Mouse (Mus musculus): Measurements from ENCODE around the gene Dis3l.
"Not testable (repeated sequence)": the region's sequence is repeated elsewhere in the genome, so short reads cannot be mapped to it uniquely, and the experiment has no call there.

Dis3l gene

GRCm38 (mm10) chr9:64316986-64317385 is 24.1 kb downstream of the Dis3l start:
- DNase-seq (ENCODE audit: low read depth), result no peak

- no peak for DNase-seq (ENCODE audit: low read depth)
These were observed 26.4 kb downstream of the Dis3l start for GRCm38 (mm10) chr9:64314696-64315095.

DNA sequence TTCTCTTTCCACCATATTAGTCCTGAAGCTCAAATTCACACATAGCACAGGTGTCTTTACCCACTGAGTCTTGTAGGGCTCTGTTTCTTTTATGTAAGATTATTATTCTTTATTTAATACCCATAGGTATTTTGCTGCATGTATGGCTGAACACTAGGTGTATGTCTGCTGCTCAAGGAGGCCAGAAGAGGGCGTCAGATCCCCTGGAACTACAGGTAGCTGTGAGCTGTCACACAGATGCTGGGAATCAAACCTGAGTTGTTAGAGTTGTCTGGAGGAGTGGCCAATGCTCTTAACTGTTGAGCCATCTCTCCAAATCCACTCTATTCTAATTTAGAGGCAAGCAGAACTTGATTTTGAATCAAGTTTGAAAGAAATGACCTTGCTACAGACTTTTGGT is 29.0 kb downstream of the Dis3l start:
- DNase-seq (ENCODE audit: low read depth), result peak; percentile 3

DNA sequence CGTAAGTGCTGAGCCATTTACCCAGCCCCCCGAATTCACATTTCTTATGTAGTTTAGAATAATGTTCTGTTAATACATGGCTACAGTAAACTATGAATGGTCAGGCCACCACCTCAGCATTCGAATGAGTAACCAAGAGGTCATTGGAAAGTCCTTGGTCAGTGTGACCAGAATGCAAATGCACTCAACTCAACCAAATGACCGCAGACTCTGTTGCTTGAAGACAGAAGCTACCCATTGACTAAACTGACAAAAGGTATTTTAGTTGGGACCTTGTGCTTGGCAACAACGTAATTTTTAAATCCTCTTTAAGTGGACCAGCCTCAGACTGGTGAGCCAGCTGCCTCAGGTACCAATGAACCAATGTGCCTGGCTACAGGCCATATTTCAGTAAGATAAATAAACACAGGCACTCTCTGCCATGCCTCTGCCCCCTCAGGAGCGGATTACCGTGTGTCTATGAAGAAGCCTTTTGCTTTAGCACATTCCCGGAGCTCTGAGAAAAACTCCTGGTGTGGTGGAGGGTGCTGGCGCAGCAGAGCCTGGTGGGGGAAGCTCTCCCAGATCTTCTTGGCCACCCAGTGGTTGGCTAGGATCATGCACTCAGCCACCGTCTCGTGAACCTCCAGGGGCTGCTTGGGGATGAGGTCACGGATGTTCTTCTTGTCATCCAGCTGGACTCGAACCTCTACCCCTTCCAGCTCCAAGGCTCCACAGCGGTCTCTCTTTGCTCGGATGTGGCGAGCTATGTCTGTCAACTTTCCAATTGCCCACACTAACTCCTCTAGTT is 29.9 kb downstream of the Dis3l start:
- peak; percentile 9 for DNase-seq (ENCODE audit: low read depth)

- DNase-seq (ENCODE audit: low read depth), result no peak
These were observed 34.4 kb downstream of the Dis3l start for GRCm38 (mm10) chr9:64306476-64307312.

GRCm38 (mm10) chr9:64303086-64303485 is 38.0 kb downstream of the Dis3l start:
- not testable (repeated sequence) for DNase-seq (ENCODE audit: low read depth)

DNA sequence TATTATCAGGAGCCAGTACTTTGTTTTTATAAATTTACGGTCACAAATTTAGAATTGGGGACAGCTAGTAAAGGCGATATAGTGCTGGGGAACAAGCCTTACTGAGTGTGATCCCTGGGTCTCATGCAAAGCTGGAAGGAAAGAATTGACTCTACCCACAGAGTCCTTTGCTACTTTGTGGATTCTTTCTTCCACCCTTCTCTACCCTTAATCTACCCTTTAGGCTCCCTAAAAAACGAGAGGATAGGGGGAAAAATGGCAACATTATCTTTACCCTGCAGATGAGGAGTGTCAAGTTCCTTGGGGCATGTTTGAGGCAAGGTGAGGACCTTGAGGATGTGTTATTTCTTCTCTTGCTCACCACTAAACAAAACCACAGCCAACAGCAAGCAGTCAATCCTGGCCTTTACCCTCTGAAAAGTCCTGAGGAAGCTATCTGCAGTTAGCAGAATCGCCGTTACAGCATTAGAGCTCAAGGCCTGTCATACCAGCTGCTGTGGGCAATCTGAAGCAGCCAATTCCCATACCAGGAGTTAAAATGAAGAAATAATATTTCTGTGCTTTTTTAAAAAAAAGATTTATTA is 58.6 kb downstream of the Dis3l start:
- no peak for DNase-seq (ENCODE audit: low read depth)

- no peak for DNase-seq (ENCODE audit: low read depth)
These were observed 59.3 kb downstream of the Dis3l start for GRCm38 (mm10) chr9:64281781-64282178.

DNA sequence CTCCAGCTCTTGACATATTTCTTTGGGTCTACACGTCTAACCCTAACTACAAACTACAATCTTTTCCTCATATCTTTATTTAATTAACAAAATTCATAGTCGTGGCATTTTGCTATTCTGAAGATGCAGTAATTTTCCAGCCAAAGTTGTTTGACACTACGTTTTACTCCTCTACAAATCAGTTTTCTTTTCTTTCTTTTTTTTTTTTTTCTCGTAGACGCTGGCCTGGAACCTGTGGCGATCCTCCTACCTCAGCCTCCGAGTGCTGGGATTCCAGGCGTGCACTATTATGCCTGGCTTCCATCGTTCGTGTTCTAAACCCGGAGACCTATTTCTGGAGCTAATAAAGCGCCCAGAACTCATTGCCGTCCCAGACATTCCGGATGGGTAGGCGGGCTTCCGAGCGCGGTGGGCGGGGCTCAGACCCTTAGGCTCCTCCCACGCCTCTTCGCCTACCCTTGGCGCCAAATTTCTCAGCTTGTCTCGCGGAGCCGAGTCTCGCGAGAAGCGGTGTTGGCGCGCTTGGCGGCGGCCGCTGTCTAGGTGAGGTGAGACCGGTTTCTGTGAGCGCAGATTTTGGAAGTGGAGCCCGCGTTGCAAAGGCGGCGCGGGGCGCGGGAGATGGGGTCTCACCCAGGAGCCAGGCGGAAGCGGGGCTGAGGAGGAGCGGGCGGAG is 59.8 kb downstream of the Dis3l start, which contains the start of gene Tipin:
Tipin (plus strand) TSS at position 477 of the 676 bp plus-strand sequence.
- DNase-seq (ENCODE audit: low read depth), result peak; percentile 97

GRCm38 (mm10) chr9:64278665-64279310 is 62.3 kb downstream of the Dis3l start:
- no peak for DNase-seq (ENCODE audit: low read depth)

GRCm38 (mm10) chr9:64277706-64278105 is 63.4 kb downstream of the Dis3l start:
- peak; percentile 87 for DNase-seq (ENCODE audit: low read depth)

- peak; percentile 52 for DNase-seq (ENCODE audit: low read depth)
These were observed 66.2 kb downstream of the Dis3l start for GRCm38 (mm10) chr9:64274919-64275318.

- no peak for DNase-seq (ENCODE audit: low read depth)
These were observed 66.8 kb downstream of the Dis3l start for GRCm38 (mm10) chr9:64274291-64274690.

GRCm38 (mm10) chr9:64273757-64274156 is 67.3 kb downstream of the Dis3l start:
- DNase-seq (ENCODE audit: low read depth), result no peak

- DNase-seq (ENCODE audit: low read depth), result peak; percentile 75
These were observed 68.5 kb downstream of the Dis3l start for GRCm38 (mm10) chr9:64272611-64273010.

GRCm38 (mm10) chr9:64271249-64271648 is 69.8 kb downstream of the Dis3l start:
- no peak for DNase-seq (ENCODE audit: low read depth)

GRCm38 (mm10) chr9:64268836-64269235 is 72.3 kb downstream of the Dis3l start:
- not testable (repeated sequence) for DNase-seq (ENCODE audit: low read depth)

GRCm38 (mm10) chr9:64268196-64268595 is 72.9 kb downstream of the Dis3l start:
- no peak for DNase-seq (ENCODE audit: low read depth)

DNA sequence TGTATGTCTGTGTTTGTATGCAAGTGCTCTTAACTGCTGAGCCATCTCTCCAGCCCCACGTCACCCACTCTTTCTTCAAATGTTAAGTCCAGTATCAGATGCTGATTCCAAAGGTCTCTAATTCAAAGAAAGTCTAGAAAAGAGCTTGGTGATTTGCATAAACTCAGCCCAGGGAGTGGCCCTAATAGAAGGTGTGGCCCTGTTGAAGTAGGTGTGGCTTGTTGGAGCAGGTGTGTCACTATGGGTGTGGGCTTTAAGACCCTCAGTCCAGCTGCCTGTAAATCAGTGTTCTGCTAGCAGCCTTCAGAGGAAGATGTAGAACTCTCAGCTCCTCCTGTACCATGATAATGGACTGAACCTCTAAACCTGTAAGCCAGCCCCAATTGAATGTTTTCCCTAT is 73.9 kb downstream of the Dis3l start:
- DNase-seq (ENCODE audit: low read depth), result no peak

DNA sequence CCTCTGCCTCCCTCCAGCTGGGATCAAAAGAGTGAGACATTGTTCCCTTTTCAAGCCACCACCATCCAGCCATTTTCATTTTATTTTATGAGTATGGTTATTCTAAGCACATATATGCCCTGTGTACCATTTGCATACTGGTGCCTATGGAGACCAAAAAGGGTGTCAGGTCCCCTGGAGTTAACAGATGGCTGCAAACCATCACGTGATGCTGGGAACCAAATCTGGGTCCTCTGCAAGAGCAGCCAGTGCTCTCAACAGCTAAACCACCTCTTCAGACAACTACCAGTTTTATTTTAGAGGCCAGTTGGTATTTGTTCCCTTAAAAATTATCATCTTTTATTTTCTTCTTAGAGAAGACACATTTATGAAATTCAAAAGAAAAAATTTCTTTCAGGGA is 76.3 kb downstream of the Dis3l start:
- no peak for DNase-seq (ENCODE audit: low read depth)

- DNase-seq (ENCODE audit: low read depth), result peak; percentile 42
These were observed 80.1 kb downstream of the Dis3l start for GRCm38 (mm10) chr9:64261023-64261422.

DNA sequence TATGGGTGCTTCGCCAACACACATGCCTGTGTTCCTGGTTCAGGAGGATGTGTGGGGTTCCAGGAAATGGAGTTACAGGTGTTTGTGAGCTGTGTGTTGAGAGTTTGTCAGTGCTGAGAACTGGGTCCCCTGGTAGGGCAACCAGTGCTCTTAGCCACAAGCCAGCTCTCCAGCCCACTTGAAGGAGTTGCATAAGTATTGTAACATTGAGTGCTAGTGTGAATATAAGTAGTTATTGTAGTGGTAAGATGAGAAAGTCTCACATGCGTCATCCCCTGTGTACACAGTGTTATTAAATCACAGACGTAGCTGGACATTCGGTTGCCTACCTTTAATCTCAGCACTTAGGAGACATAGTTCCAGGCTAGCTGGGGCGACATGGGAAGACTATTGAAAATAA is 81.2 kb downstream of the Dis3l start:
- DNase-seq (ENCODE audit: low read depth), result no peak
